Mouse (Mus musculus): ENCODE data around the gene Wdr74.
"Not testable (repeated sequence)": the region's sequence is repeated elsewhere in the genome, so short reads cannot be mapped to it uniquely, and the experiment has no call there.

Gene Wdr74

GRCm38 (mm10) chr19:8715868-8716766, 19.5 kb upstream of the Wdr74 start:
- peak; percentile 93 for DNase-seq (ENCODE audit: low read depth, low spot score)

- no peak for DNase-seq (ENCODE audit: low read depth, low spot score)
These were observed 18.7 kb upstream of the Wdr74 start for GRCm38 (mm10) chr19:8716767-8717475.

DNA sequence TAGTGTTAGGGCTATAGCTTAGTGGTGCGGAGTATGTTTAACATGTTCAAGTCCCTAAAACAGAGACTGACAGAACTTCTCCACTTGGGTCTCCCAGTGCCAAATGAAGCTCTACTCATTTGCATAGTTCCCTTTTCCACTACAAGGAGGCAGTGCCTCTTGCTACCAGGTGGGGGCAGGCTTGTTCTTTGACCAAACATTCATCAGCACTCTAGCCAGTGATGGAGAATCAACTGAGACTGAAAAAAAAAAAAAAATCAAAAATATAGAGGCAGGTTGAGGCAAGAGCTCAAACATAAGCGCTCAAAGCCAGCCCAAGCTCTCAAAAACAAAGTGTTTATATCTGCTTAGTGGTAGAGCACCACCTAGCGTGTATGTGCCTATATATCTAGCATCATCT, 17.3 kb upstream of the Wdr74 start:
- DNase-seq (ENCODE audit: low read depth, low spot score) = peak; percentile 89

GRCm38 (mm10) chr19:8719037-8719436, 16.6 kb upstream of the Wdr74 start:
- DNase-seq (ENCODE audit: low read depth, low spot score) = peak; percentile 60

GRCm38 (mm10) chr19:8721378-8721777, 14.2 kb upstream of the Wdr74 start:
- no peak for DNase-seq (ENCODE audit: low read depth, low spot score)

DNA sequence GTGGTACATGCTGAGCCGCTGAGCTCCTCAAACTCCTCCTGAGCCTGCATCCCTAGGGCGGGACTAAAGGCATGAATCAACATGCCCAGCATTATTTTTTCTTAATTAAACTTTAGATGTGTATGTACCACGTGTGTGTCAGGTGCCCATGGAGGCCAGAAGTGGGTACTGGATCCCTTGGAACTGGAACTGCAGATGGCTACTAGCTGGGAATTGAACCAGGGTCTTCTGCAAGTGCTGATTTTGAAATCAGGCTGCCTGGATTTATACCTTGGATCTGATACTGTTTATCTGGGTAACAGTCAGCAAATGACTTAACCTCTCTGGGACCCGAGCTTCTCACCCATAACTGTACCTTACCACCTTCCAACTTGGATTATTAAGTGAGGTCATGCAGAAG, 13.6 kb upstream of the Wdr74 start:
- DNase-seq (ENCODE audit: low read depth, low spot score) = peak; percentile 26

GRCm38 (mm10) chr19:8722559-8722906, 13.1 kb upstream of the Wdr74 start:
- DNase-seq (ENCODE audit: low read depth, low spot score) = no peak

DNA sequence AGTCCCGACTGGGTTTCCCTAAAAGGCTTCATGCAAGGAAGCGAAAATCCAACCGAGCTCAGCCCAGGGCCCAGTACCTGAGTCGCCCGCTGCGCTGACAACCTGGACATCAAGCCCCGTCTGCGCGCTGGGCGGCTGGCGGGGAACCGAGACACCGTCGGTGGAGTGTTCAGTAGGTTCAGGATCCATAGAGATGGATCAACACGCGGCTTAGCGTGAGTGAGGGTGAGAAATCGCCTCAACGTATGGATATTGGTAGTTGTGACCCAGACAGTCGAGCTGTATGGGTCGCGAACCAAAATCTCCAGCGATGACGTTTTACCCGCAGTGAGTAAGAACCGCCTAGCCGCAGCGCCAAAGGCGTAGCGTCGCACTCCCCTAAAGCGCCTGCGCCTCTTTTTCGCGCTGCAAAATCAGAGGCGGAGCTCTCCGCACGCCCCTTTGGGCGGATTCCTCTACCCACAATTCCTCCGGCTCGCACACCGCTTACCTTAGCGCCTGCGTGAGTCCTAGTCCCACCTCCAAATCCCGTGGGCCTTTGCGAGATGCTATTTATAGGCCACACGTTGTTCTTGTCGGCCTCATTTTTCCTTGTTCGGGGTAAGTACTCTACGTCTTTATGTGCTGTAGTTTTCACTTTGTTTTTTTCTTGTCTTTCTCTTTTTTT, 12.6 kb upstream of the Wdr74 start, which contains the start of gene Slc3a2:
Gene Slc3a2, minus strand, starts transcription at position 463 of the 667 bp plus-strand sequence.
- DNase-seq (ENCODE audit: low read depth, low spot score) = peak; percentile 98

DNA sequence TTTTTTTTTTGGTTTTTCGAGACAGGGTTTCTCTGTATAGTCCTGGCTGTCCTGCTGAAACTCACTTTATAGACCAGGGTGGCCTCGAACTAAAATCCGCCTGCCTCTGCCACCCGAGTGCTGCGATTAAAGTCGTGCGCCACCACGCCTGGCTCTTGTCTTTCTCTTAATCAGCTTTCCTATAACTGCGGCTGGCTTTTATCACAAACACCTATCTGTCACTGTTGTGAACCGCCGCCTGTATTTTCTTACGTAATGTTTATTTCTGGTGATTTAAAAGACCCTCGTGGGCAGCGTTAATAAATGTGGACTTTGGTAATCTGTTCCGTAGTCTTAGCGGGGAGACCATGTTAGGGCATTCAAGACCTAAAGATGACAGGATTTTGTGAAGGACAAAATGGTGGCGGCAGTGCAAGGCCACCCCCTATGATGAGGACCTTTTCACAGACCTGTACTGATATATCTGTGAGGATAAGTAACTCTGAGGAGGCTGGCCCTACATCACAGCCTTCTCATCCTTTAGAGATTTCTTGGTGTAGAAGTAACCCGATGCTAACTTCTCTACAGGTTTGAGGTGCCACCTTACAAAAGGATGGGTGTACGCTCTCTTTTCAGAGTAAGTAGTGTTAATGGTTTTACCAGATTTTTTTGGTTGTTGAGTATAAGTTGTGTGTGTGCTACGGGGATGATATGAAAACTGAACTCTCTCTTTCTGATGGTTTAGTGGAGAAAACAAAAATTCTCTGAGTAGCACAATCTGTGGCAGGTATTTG, 11.9 kb upstream of the Wdr74 start:
- DNase-seq (ENCODE audit: low read depth, low spot score) = no peak

- DNase-seq (ENCODE audit: low read depth, low spot score) = no peak
These were observed 11.2 kb upstream of the Wdr74 start for GRCm38 (mm10) chr19:8724392-8724791.

- DNase-seq (ENCODE audit: low read depth, low spot score) = no peak
These were observed 10.5 kb upstream of the Wdr74 start for GRCm38 (mm10) chr19:8725081-8725613.

GRCm38 (mm10) chr19:8726609-8727390, 8.8 kb upstream of the Wdr74 start:
- no peak for DNase-seq (ENCODE audit: low read depth, low spot score)

- peak; percentile 64 for DNase-seq (ENCODE audit: low read depth, low spot score)
These were observed 8.0 kb upstream of the Wdr74 start for GRCm38 (mm10) chr19:8727495-8728114.

DNA sequence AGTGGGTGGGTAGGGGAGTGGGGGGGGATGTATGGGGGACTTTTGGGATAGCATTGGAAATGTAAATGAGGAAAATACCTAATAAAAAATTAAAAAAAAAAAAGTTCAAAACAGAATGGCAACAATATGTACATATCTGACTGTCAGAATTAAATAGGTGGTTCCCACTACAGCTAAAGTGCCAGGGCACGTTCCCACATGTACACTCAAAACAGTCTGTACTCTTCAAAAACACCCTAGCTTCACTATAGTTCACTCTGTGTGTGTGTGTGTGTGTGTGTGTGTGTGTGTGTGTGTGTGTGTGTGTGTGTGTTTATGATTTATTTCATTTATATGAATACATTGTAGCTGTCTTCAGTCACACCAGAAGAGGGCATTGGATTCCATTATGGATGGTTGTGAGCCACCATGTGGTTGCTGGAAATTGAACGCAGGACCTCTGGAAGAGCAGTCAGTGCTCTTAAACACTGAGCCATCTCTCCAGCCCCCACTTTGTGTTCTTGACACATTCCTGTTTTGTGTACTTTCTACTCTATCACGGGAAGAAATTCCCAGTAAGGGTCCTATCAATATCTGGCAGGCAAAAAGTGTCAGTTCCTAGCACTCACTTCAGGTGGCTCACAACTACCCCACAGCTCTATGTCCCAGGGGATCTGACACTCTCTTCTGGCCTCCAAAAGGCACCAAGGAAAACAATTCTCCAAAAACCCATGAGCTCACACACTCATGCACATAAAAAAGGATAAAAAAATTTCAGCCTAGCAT, 7.1 kb upstream of the Wdr74 start:
- not testable (repeated sequence) for DNase-seq (ENCODE audit: low read depth, low spot score)

- no peak for DNase-seq (ENCODE audit: low read depth, low spot score)
These were observed 1.3 kb upstream of the Wdr74 start for GRCm38 (mm10) chr19:8734334-8734733.

DNA sequence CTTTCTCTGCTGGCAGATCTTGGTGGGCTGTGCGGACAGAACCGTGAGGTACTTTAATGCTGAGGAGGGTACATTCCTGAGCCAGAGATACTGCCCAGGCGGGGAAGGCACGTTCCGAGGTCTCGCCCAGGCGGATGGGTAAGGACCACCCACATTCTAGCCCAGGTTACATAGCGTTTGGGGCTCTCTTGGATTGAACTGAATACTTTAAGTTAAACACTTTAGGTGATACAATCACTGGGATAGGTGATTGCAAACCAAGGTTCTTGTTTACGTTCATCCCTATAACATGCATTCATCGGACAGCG, 487 bp downstream of the Wdr74 start:
- no peak for DNase-seq (ENCODE audit: low read depth, low spot score)

DNA sequence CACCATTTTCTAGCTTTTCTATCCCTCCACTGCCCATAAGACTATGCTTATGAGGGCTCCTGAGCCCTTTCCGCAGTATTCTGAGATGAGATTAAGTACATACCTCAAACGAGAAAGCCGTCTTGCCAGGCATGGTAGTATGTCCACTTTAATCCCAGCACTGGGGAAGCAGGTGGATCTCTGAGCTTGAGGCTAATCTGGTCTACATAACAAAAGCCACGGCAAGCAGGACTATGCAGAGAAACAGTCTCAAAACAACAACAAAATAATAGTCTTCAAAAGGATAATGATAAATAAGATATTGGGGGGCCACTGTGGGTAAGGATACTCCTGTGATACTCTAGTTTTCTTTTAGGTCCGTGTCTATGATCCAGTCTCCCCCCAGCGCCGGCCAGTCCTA, 3.3 kb downstream of the Wdr74 start:
- no peak for DNase-seq (ENCODE audit: low read depth, low spot score)

DNA sequence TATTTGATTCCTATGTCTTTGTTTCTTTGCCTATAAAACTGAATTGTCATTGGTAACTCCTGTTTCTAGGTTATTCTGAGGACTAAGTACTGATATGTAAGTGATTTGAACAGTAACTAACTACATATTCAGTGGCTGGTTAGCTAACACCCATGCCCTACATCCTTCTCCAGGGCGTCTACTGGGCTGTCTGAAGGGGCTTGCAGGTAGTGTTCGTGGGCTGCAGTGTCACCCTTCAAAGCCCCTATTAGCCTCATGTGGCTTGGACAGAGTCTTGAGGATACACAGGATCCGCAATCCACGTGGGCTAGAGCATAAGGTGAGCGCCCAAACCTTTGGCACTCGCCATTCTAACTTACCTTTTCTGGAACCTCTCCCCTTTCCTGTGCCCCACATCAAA, 4.0 kb downstream of the Wdr74 start:
- DNase-seq (ENCODE audit: low read depth, low spot score) = no peak

DNA sequence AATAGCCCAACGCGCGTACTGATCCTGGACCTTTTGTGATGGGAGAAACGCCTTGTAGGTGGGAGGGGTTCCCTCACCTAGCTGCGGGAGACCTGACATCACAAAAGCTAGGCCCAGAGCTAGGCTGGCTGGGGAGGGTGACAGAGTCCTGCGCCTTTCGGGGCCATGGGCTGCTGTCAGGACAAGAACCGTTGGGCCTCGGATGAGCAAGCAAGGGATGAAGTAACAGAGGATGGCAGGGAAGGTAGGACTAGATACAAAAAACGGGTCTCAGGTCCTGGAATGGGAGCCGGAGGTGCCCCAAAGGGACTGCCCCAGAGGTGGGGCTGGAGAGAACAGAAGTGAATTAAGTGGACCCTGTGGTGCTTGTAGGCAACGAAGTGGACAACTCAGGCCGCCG, 5.0 kb downstream of the Wdr74 start, which contains the start of gene 1700092M07Rik:
Gene 1700092M07Rik, plus strand, starts transcription at position 116 of the 400 bp plus-strand sequence.
- no peak for DNase-seq (ENCODE audit: low read depth, low spot score)

All from A20 (cell line).